Mouse (Mus musculus) retina, postnatal 1 day (tissue): Measurements from ENCODE around the gene Zfp747.

Source experiments
- DNase-seq: peaks from one replicate; pipeline ENCODE4 v3.0.0-alpha.2; 2012

The Zfp747 gene

GRCm38 (mm10) chr7:127325550-127325949 is 50.3 kb downstream of the Zfp747 start:
- DNase-seq: no peak

GRCm38 (mm10) chr7:127324944-127325343 is 50.9 kb downstream of the Zfp747 start:
- DNase-seq: no peak
